Mouse (Mus musculus): ENCODE results near the gene Rnf169.
"Not testable (repeated sequence)": the region's sequence is repeated elsewhere in the genome, so short reads cannot be mapped to it uniquely, and the experiment has no call there.

Gene Rnf169

GRCm38 (mm10) chr7:99979546-99980131 is 609 bp downstream of the Rnf169 start:
- DNase-seq (ENCODE audit: low spot score in 2 of 2) = no peak

GRCm38 (mm10) chr7:99979081-99979480 is 1.2 kb downstream of the Rnf169 start:
- DNase-seq (ENCODE audit: low spot score in 2 of 2) = no peak

- DNase-seq (ENCODE audit: low spot score in 2 of 2) = no peak
These were observed 2.2 kb downstream of the Rnf169 start for GRCm38 (mm10) chr7:99978041-99978440.

- no peak for DNase-seq (ENCODE audit: low spot score in 2 of 2)
These were observed 4.3 kb downstream of the Rnf169 start for GRCm38 (mm10) chr7:99975819-99976575.

GRCm38 (mm10) chr7:99974208-99974970 is 5.9 kb downstream of the Rnf169 start:
- DNase-seq (ENCODE audit: low spot score in 2 of 2) = no peak

GRCm38 (mm10) chr7:99972912-99973311 is 7.3 kb downstream of the Rnf169 start:
- DNase-seq (ENCODE audit: low spot score in 2 of 2) = not testable (repeated sequence)

- no peak for DNase-seq (ENCODE audit: low spot score in 2 of 2)
These were observed 8.3 kb downstream of the Rnf169 start for GRCm38 (mm10) chr7:99971926-99972325.

- no peak for DNase-seq (ENCODE audit: low spot score in 2 of 2)
These were observed 11.1 kb downstream of the Rnf169 start for GRCm38 (mm10) chr7:99969151-99969550.

GRCm38 (mm10) chr7:99966011-99966721 is 14.1 kb downstream of the Rnf169 start:
- DNase-seq (ENCODE audit: low spot score in 2 of 2) = no peak

GRCm38 (mm10) chr7:99965020-99965841 is 15.0 kb downstream of the Rnf169 start:
- peak; percentile 63 to 76 for DNase-seq (ENCODE audit: low spot score in 2 of 2)

GRCm38 (mm10) chr7:99963237-99963860 is 16.9 kb downstream of the Rnf169 start:
- no peak for DNase-seq (ENCODE audit: low spot score in 2 of 2)

- DNase-seq (ENCODE audit: low spot score in 2 of 2) = no peak
These were observed 17.6 kb downstream of the Rnf169 start for GRCm38 (mm10) chr7:99962536-99963236.

GRCm38 (mm10) chr7:99961518-99961917 is 18.7 kb downstream of the Rnf169 start:
- DNase-seq (ENCODE audit: low spot score in 2 of 2) = no peak

GRCm38 (mm10) chr7:99960571-99960970 is 19.7 kb downstream of the Rnf169 start:
- not testable (repeated sequence) for DNase-seq (ENCODE audit: low spot score in 2 of 2)

- no peak for DNase-seq (ENCODE audit: low spot score in 2 of 2)
These were observed 22.9 kb downstream of the Rnf169 start for GRCm38 (mm10) chr7:99957226-99957965.

- no peak for DNase-seq (ENCODE audit: low spot score in 2 of 2)
These were observed 24.2 kb downstream of the Rnf169 start for GRCm38 (mm10) chr7:99956095-99956494.

GRCm38 (mm10) chr7:99954212-99954611 is 26.0 kb downstream of the Rnf169 start:
- no peak for DNase-seq (ENCODE audit: low spot score in 2 of 2)

GRCm38 (mm10) chr7:99953442-99954098 is 26.7 kb downstream of the Rnf169 start:
- peak; percentile 76 to 88 for DNase-seq (ENCODE audit: low spot score in 2 of 2)

- peak; percentile 86 to 92 for DNase-seq (ENCODE audit: low spot score in 2 of 2)
These were observed 32.9 kb downstream of the Rnf169 start for GRCm38 (mm10) chr7:99947329-99947728.

Measured in frontal cortex, postnatal 36 days (tissue).